Mouse (Mus musculus): ENCODE measurements around the gene Itgb6.

Gene Itgb6

DNA sequence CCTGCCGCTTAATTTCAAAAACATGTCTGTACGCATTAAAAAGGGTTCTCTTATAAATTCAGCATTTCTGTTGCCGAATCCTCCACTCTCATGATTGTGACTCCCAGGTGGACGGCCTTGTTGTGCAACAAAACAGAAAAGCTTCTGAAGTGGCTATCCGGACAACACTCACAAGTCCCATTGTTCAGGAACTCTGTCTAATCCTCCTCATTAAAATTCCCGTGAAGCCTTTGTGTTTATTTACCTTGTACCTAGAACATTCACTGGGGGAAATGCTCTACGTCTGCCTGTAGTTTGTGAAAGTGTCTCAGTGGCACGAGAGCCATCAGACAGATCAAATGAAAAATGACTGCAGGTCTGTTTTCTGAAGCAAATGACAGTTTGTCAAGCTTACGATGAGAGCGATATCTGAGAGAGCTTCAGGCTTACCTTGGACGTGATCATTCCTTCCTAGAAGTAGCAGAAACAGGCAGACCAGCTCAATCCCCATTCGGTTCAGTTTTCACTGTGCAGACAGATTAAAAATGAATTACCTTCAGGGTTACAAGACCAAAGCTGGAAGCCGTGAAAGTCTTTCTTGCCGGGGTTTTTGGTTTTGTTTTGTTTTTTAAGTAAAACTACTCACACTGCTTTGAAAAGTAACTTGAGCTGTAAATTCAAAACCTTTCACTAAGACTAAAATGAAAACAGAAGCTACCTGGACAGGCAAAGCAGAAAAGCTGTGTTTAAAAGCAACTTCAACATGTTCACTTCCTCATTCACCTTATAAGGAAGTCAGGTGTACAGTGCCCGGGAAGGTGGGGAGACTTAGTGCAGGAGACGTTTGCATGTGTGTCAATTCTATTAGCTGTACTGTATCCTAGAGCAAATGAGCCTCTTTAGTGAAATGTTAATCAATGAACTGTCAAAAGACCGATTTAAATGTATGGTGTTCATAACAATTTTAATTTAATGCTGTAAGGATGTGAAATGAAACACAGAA, 49.2 kb downstream of the Itgb6 start:
- peak in 1 of 2 experiments; percentile 11 for DNase-seq

DNA sequence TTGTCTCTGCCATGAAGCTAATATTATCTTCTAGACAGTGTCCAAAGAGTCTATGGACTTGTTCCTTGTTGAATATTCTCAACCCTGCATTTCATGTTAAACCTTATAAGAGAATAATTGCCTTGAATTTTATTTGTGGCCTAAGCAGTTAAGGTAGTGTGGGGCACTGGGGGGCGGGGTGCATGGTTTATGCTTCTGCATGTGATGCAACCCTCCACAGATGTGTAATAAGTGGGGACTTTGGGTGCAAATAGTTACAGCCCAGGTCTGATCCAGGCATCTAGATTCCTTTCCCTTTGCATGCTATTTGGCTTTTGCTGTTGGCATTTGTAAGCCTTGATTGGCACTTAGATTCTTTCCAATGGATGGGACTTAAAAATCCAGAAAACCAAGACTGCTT, 51.2 kb downstream of the Itgb6 start:
- no peak for DNase-seq

DNA sequence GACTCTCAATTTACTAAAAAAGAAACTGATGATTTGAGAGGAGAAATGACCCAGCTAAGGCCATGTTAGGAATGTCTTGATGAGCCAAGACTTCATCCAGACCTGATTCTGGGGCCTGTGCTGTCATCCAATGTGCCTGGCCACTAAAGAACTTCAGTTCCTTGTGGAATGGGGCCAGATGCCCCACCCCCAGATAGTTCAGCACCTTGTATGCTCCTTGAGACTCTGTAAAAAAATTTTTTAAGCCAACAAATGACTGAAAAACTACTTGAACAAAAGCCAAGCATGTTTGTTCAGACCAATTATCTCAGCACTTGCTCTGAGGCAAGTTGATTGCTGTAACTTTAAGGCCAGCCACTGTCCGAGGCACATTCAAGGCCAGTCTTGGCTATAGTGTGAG, 59.4 kb downstream of the Itgb6 start:
- DNase-seq, result no peak

DNA sequence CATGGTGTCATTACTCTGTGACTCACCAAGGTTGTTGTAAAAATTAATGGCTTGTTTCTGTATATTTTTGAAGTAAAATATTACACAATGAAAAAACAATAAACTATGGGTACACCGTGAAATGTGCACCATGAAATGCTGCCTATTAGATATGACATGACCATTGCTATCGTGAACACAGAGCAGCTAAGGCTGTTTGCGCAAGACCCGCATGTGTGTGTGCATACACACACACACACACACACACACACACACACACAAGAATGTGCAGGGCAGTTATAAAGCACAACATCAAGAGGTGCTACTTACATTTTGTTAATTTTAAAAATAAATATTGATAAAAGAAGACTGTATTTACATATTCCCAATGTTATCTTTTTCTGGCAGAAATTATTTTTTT, 62.5 kb downstream of the Itgb6 start:
- no peak for DNase-seq

DNA sequence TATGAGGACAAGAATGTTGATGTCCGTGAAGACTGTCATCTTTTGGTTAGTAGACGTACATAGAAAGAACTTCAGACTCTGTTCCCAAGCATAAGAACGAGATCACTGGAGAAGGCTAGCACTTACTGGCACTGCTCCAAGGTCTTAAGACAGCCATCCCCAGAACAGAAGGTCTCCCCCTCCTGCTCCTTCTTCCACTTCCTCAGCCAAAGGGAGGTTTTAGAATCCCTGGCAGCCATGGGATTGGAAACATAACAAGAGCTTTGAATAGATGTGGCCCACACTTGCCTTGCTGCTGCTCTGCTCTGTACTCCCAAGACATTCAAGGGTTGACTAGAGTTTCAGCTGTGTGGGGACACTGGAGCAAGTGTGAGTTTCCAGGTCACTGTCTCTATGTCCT, 63.5 kb downstream of the Itgb6 start:
- DNase-seq, result peak; percentile 12 to 14

DNA sequence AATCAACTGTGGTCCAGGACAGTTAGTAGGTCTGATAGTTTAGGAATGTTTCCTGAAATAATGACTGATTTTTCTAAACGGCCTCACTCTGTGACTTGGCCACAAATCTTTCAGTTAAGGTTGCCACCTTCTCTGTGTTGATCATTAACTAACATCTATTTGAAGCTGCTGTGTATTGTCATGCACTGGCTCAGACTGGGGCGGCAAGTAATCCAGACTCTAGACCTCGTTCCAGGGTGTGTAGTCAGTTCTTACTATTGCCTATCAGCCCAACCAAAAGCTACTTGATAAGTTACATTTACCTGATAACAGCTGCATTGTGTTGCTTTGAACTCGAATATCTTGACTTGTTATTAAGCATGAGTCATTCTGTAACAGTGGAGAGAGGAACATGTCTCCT, 67.6 kb downstream of the Itgb6 start:
- DNase-seq, result peak; percentile 25 to 34

DNA sequence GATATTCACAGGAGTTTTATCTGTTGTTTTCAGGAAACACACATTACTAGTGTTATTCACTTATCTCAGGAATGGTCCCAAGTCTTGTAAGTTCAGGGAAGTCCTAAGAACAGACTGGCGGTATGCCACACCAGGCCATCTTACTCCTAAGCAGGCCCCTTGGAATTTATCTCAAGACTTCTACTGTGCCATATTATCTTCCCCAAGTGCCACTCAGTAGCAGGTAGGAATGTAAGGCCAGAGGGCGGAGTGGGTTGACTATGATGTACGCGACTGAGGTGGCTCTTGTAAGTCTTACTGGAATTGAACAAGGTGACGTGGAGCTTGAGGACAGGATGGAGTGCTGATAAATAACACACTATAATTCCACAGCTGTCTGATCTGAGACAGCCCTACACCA, 72.3 kb downstream of the Itgb6 start:
- no peak for DNase-seq

DNA sequence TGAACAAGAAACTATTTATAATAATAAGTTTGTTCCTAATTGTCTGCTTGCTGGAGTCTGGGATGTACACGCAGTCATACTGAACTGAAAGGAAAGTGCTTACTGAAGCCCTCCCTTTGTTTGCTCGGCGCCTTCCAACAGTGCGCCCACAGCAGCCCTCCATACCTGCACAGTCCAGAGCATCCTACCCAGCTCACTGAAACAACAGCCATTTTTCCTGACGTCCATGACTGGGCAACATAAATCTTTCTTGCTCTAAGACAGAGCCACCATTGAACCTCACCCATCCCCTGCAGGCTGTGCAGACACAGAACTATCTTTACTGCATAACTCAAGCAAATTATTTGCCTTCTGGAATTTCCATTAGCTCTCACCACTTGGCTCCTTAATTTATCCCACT, 74.8 kb downstream of the Itgb6 start:
- no peak for DNase-seq

DNA sequence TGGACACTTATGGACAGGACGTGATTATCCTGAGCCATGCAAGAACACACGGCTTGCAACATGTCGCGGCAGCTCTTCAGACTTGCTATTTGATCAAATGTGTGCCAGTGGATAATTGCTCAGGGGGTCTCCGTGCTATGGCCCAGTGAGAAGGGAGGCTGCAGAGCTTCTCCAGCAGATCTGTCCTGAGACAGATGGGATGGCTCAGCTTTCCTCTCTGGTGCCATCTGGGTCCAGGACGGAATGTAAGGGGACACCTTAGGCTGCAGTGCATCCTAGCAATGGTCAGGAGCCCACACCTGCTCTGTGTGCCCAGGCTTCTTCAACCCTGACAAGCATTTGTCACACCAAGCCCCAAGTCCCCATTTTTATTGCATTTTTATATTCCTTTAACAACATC, 75.9 kb downstream of the Itgb6 start:
- DNase-seq, result no peak

DNA sequence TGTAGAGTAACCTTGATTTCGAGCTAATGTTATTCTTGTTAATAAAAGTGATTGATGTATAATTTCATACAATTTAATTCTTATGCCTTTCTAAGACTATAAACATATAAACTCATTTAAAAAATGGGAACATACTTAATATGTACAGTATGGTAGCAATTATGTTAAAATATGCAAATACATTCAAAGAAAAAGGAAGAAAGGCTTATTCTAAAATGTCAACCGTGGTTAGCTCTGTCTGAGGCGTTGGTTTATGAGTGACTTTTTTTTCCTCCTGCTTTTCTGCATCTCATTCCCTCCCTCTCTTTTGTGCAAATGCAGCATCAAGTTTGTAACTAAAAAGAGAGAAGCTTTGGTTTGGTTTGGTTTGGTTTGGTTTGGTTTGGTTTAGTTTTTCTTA, 79.0 kb downstream of the Itgb6 start:
- DNase-seq, result no peak

DNA sequence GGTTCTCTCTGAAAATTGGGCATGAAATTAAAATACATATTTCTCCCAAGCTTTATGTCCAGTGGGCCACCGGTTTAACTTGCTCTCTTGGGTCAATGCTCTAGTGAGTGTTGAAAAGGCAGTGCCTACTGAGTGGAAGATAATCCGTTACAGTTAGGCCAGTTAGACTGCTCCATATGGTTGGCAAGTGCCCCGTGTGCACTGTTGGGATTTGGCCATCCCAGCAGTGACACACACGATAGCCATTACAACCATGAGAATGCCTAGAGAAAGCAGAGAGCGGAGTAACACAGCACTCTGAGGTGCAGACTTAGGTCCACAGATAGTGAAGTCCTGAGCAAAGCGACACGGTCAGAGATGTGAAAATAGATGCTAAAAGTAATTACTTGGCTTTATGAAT, 79.8 kb downstream of the Itgb6 start:
- DNase-seq, result no peak

DNA sequence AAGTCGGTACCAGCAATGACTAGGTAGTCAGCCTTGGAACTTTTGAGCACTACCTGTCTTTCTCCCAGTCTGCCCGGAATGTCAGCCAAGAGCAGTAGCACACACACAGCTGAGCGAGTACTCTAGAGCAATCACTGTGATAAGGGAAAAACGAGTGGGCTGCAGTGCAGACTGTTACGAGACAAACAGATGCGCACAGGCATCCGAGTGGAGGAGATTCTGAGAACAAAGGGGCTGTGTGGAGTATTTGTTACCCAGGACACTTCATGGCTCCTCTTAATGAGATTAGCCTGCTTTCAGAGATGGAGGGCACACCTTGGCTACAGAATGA, 82.1 kb downstream of the Itgb6 start:
- no peak for DNase-seq

DNA sequence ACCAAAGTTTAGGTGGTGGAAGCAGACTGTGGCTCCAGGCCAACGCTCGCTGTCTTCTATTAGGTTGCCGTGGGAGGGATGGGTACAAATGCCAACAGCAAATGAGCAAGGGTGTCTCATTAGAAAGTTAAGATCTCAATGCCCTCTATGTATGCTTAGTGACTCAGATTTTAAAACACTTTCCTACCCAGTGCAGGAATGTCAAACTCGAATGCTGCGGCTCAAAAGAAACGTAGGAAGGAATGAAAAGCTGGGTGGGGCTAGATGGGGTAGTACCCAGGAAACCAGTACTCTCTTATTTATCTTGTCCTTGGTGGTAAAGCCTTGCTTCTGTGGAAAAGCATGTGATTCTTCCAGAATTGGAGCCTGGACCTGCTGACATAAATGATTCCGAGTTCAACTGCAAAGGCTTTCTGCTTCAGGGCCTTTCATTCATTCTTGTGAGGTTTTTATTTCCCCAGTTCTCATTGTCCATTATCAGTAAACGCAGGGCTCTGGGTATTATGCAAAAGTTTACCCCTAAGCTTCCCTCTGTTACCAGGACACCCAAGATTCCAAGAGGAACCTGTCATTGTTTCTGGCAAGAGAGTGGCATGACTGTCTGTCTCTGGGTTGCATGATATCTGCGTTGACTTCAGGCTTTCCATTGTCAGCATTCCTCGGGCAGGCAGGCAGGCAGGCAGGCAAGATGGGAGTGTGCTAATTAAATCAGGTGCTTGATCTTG, 82.7 kb downstream of the Itgb6 start:
- DNase-seq, result no peak

DNA sequence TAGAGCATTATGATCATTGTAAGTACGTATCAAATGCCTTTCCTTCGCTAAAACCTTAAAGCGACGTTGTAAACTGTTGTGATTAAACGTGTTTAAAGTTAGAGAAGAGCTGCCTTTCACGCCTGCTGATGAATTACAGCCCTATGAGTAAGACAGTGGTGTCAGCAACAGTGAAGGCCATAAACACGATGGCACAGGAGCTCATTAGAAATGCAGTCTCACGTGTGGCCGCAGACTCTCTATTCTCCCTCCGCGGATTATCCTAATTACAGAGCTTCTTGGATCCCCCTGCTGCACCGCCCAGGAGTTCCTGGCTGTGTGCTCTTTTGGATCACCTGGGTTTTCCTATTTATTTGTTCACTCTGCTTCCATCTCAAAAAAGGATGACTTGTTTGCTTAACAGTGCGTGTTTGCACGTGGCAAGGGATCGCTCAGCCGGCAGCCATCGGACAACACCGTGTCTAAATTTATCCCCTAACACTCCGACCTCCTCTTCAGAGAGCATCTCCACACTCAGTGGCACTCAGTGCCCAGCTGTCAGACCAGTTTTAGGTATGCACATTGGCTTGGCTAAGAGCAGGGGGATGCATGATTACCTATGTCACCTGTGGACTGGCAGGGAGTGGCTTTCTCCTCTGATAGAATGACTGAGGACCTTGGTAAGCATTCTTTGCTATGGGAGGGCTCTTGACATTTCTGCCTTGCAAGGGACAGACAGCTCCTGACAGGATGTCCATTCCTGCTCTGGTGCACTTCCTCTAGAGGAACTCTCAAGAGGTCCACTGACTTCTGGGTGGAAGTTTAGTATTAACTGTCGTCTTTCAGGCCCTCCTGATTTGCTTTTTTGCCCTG, 85.3 kb downstream of the Itgb6 start:
- DNase-seq, result no peak

DNA sequence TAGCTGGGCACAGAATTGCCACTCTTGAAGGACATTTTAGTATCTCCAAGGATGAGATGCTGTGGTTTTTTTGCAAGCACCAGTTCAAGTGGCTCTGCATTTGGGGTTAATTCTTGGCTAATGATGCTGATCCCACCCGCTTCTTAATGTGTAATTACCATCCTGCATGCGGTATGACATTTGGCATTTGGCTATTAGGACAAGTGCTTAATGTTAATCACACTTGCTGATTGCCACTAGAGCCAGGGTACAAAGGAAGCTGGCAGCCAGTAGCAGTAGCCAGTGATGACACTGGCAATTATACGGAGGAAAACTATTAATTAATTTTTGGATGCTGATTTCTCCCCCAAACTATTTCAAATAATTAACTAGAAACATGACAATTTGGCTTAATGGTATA, 86.0 kb downstream of the Itgb6 start:
- no peak for DNase-seq

DNA sequence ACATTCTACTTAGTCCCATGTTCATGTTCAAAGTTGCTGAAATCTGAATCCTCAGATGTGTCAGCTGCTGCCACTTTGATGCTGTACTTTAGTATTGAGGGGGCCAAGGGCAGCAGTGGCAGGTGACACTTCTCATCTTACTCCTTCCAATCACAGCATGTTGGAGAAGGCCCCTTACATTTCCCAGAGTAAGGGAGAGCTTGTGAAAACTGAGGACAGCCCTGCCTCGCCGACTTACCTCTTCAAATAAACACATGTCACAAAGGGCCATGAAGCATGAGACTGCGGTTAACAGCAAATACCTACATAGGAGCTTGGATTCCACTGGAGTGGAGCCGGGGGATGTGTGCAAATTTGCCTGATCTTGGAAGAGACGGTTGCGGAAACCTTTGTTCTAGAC, 86.4 kb downstream of the Itgb6 start:
- DNase-seq, result no peak

DNA sequence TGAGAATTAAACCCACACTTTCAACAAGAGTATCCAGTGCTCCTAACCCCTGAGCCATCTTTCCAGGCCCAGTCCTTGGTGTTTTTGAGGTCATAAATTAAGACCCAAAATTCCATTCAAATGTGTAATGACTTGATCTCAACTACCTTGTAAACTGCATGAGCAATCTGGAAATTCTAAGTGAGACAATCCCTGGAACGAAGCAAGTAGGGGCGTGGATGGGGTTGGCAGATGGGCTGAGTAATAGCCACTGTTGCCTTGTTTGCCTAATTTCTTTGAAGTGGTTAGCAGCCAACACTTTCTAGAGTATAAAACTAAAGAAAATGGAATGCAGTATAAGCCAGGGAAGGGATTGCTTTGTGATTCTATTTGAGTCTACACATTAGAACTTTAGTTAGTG, 89.7 kb downstream of the Itgb6 start:
- no peak for DNase-seq

DNA sequence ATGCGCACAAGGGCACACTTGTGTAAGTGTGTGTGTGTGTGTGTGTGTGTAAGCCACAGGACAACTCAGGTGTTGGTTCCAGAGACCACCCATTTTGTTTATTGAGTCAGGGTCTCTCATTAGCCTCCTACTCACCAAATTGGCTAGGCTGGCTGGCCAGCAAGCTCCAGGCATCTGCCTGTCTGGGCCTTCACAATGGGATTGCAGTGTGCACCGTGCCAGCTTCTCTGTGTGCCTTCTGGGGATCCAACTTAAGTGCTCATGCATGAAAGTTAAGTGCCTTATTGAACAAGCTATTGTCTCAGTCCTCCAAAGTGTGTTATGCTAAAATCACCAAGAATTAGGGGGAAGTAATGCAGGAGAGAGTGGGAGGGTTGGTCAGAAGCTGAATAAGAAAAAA, 92.1 kb downstream of the Itgb6 start:
- DNase-seq, result no peak

DNA sequence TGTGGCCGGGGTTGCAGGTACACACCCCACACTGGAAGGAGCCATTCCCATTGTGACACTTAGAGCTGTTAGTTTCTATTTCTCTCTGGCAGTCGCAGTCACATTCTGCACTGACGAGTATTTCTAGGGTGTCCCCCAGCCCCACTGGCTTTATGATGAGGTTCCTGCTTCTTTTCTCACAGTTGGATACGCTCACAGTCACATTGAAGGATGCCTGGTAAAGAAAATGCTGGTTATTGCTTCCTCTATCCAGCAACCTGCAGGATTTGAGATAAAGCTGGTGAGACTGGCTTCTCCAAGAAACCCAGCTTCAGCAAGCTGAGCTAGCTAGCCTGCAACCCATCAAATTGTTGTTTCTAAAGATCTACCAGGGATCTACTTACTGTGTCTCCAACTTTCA, 94.5 kb downstream of the Itgb6 start:
- DNase-seq, result no peak

DNA sequence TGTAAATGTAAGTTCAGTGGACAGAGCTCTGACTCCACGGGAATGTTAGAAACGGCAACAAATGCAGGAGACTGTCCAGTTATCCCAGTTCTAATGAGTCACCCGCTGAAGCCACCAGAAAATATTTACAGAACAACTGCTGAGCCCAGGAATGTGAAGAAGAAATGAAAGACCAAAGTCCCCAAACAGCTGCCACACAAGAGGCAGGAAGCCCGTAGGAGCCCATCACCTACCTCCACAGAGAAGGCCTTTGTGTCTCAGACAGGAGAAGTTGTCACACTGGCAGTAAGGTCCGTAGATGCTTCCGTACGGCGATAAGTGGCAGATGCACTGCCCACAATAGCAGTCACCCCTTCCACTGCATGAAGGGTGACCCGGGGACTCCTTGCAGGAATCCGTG, 94.9 kb downstream of the Itgb6 start:
- DNase-seq, result no peak

DNA sequence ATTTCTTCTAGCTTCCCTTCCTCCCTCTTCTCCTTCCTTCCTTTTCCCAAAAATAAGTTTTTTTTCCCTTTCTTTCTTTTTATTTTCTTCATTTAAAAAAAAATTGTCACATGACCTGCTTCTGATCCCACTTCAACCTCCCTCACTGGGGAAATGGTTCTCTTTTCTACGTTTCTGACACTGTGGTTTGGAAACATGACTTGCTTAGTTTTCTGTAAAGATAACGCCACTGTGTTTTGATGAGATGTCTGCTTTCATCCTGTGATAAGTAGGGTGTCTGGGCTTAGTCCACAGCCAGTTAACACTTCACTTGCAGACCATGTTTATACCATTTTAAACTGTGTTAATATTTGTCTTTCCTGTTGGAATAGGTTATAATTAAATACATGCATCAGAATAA, 96.7 kb downstream of the Itgb6 start:
- no peak for DNase-seq

DNA sequence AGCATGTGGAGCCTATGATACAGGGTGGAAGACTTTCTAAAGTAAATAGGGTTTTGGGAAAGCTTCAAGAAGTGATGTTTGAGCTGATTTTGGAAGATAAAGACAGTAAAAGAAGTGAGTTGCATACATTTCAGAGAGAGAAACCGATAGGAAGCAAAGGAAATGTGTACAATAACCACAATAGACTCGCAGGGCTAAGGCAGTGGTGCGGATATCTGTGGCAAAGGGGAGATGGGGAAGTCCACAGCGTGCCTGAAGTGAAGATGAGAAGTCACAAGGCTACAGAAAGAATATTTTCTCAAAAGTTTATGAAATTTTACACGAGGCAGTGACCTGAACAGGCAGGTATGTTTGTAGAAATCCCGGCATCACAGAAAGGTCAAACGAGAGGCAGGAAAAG, 100.3 kb downstream of the Itgb6 start:
- DNase-seq, result no peak

DNA sequence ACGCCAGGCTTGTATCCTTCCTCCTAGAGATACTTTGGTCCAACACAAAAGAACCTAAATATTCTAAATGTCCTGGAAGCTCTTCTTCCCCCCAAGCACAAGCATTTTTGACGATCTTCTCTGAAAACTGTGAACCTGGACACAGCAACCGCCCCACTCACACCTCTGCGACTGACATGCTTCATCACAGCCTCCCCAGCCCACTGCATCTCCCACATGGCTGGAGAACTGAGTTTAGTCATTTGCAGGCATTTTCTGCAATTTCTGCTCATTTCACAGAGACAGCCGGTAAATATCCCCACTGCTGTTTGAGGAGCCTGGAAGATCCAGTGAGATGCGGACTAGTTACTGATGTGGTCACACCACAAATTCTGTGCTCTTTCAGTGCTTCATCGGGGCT, 107.7 kb downstream of the Itgb6 start:
- no peak for DNase-seq

DNA sequence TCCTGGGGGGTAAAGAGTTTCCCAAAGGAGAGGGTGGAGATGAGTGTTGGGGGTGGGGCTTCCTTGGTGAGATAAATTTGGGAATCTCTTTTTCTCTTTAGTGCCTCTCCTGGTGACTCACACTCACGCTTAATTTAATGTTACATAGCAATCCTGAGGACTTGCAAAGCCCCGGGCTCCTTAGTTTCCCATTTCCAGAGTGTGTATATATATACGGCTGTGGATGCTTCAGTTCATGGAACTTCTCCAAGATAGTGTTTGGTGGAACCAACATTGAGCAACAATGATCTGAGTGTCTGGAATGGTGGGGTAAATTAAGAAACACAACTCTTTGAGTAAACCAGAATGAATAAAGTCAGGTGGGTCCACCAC, 108.6 kb downstream of the Itgb6 start:
- no peak for DNase-seq
